Mouse (Mus musculus): Measurements from ENCODE around the gene Dhx33. TPM values are rescaled to one million over a fixed set of nuclear protein-coding genes. Genes with fewer than 3 reads are reported as not detected.

Dhx33 gene
- polyA plus RNA-seq, 1 experiment from 2014 or later: 5.9 TPM

- DNase-seq (ENCODE audit: low spot score) (no peak), ATAC-seq (no peak)
- H3K27ac ChIP-seq (ENCODE audit: low read length): no peak overlapping the region
- H3K36me3 ChIP-seq (ENCODE audit: insufficient read depth, low read length): peaks cover 32% of the 10 kb centered on the region; the same call in 1 of the 2 replicates
- no peak overlapping the region for H3K9ac ChIP-seq (replicated peaks; ENCODE audit: low read depth)
- no peaks in the 10 kb centered on the region for H3K27me3 ChIP-seq (replicated peaks; ENCODE audit: insufficient read depth, low read length)
- H3K4me1 ChIP-seq (ENCODE audit: insufficient read depth, low read depth, low read length): no peaks in the 10 kb centered on the region
- H3K4me3 ChIP-seq (ENCODE audit: low read depth, low read length): no peak overlapping the region
- H3K9me3 ChIP-seq (ENCODE audit: low read length): no peaks in the 10 kb centered on the region
- H3K4me2 ChIP-seq (replicated peaks; ENCODE audit: low read depth, low read length): no peak overlapping the region
- TF ChIP-seq CTCF (IDR thresholded peaks at IDR 0.05) (no peak), EP300 (IDR thresholded peaks at IDR 0.05) (no peak)
- WGBS: 80% methylated on average over 6 of the region's 6 CpGs
Measured at GRCm38 (mm10) chr11:70977293-70977692, 26.9 kb downstream of the Dhx33 start.

- no peak overlapping the region for H3K9ac ChIP-seq (replicated peaks; ENCODE audit: low read depth)
- TF ChIP-seq CTCF (IDR thresholded peaks at IDR 0.05) (no peak), EP300 (IDR thresholded peaks at IDR 0.05) (no peak)
- WGBS: 83% methylated on average over 2 of the region's 2 CpGs
- ATAC-seq (no peak), DNase-seq (ENCODE audit: low spot score) (no peak)
- no peak overlapping the region for H3K27ac ChIP-seq (ENCODE audit: low read length)
- no peak overlapping the region for H3K4me2 ChIP-seq (replicated peaks; ENCODE audit: low read depth, low read length)
- H3K4me1 ChIP-seq (ENCODE audit: insufficient read depth, low read depth, low read length): no peaks in the 10 kb centered on the region
- no peaks in the 10 kb centered on the region for H3K27me3 ChIP-seq (replicated peaks; ENCODE audit: insufficient read depth, low read length)
- no peaks in the 10 kb centered on the region for H3K9me3 ChIP-seq (ENCODE audit: low read length)
- peaks cover 32% of the 10 kb centered on the region; the same call in 1 of the 2 replicates for H3K36me3 ChIP-seq (ENCODE audit: insufficient read depth, low read length)
- no peak overlapping the region for H3K4me3 ChIP-seq (ENCODE audit: low read depth, low read length)
Measured at GRCm38 (mm10) chr11:70975193-70975592, 29.0 kb downstream of the Dhx33 start.

DNA sequence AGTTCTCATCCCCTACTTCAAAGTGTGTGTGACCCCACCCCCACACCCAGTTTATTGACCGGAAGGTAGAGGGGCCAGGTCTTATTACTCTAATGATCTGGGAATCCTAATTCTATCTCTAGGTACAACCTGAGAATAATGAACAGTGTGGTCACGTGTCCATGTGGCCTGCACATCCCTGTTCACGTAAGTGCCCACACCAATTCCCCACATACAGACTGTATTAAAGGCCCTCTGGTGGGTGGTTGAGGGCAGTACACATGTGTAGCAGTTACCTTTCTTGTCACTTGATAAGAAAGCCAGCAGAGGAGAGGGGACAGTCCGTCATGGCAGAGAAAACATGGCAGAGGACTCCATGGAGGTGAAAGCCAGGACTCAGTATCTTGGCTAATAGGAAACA lies 30.3 kb downstream of the Dhx33 start:
- no peak for DNase-seq (ENCODE audit: low spot score)
- Histone ChIP-seq H3K4me2 (replicated peaks; ENCODE audit: low read depth, low read length) (no peak overlapping the region), H3K4me3 (ENCODE audit: low read depth, low read length) (no peak overlapping the region), H3K9me3 (ENCODE audit: low read length) (no peaks in the 10 kb centered on the region), H3K27me3 (replicated peaks; ENCODE audit: insufficient read depth, low read length) (no peaks in the 10 kb centered on the region), H3K9ac (replicated peaks; ENCODE audit: low read depth) (no peak overlapping the region), H3K4me1 (ENCODE audit: insufficient read depth, low read depth, low read length) (no peaks in the 10 kb centered on the region), H3K27ac (ENCODE audit: low read length) (no peak overlapping the region), H3K36me3 (ENCODE audit: insufficient read depth, low read length) (peaks cover 32% of the 10 kb centered on the region; the same call in 1 of the 2 replicates)
- no peak for ATAC-seq
- TF ChIP-seq CTCF (IDR thresholded peaks at IDR 0.05): peak; percentile 59
- TF ChIP-seq EP300 (IDR thresholded peaks at IDR 0.05): no peak
- WGBS: 66% methylated on average over 4 of the region's 4 CpGs

GRCm38 (mm10) chr11:70972586-70972985 lies 31.7 kb downstream of the Dhx33 start:
- no peak for TF ChIP-seq CTCF (IDR thresholded peaks at IDR 0.05)
- no peak for TF ChIP-seq EP300 (IDR thresholded peaks at IDR 0.05)
- H3K4me1 ChIP-seq (ENCODE audit: insufficient read depth, low read depth, low read length): no peaks in the 10 kb centered on the region
- peaks cover 27% of the 10 kb centered on the region; the same call in 1 of the 2 replicates for H3K36me3 ChIP-seq (ENCODE audit: insufficient read depth, low read length)
- H3K9ac ChIP-seq (replicated peaks; ENCODE audit: low read depth): no peak overlapping the region
- ATAC-seq (no peak), DNase-seq (ENCODE audit: low spot score) (no peak)
- H3K9me3 ChIP-seq (ENCODE audit: low read length): no peaks in the 10 kb centered on the region
- 44% methylated on average over 1 of the region's 1 CpGs for WGBS
- no peak overlapping the region for H3K4me3 ChIP-seq (ENCODE audit: low read depth, low read length)
- H3K27ac ChIP-seq (ENCODE audit: low read length): no peak overlapping the region
- H3K27me3 ChIP-seq (replicated peaks; ENCODE audit: insufficient read depth, low read length): no peaks in the 10 kb centered on the region
- no peak overlapping the region for H3K4me2 ChIP-seq (replicated peaks; ENCODE audit: low read depth, low read length)

DNA sequence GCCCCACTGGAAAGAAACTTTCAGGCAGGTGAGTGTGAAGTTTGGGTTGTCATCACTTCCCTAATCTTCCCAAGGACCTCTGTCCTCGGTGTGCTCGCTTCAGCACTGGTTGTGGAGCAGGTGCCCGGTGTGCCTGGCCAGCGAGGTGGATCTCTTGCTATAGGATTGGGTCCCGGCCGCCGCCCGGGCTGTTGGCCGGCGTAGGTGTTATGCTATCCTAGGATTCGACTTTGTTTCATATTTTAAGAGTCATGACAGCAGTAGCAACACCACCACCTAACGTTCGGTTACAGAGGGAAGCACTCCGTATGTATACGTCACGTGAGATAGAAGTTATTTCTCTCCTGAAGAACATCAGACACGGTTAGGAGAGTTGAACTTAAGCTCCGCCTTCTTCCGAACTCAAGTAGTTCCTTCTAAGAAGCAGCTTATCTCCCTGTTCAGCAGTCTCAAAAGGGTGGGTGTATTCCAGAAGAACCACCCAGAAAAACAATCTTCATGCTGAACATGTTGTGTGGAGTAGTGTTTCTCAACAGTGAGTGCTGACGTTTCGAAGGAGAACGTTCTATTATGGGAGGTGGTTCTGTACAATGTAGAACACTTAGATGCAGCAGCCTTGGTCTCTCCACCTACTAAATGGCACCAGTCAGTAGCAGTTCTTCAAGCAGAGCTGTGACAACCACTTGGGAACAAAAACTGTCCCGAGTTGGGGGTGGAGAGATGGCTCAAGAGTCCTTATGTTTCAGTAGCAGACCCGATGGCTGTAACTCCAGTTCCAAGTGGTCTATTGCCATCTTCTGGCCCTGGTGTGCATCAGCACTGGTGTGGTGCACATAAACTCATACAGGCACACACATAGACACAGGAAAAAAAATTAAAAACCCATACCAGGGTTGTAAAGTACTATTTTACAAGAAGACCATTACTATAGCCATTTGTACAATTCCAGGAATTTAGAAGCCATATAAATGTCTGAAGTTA lies 33.4 kb downstream of the Dhx33 start:
- WGBS: 11% methylated on average over 24 of the region's 24 CpGs
- no peaks in the 10 kb centered on the region for H3K4me1 ChIP-seq (ENCODE audit: insufficient read depth, low read depth, low read length)
- H3K4me2 ChIP-seq (replicated peaks; ENCODE audit: low read depth, low read length): peak overlapping the region; percentile 72
- peak overlapping the region; percentile 87 for H3K27ac ChIP-seq (ENCODE audit: low read length)
- TF ChIP-seq EP300 (IDR thresholded peaks at IDR 0.05) (peak; percentile 70), CTCF (IDR thresholded peaks at IDR 0.05) (peak; percentile 48)
- H3K27me3 ChIP-seq (replicated peaks; ENCODE audit: insufficient read depth, low read length): no peaks in the 10 kb centered on the region
- peak overlapping the region; percentile 90 for H3K4me3 ChIP-seq (ENCODE audit: low read depth, low read length)
- peaks cover 24% of the 10 kb centered on the region; the same call in 1 of the 2 replicates for H3K36me3 ChIP-seq (ENCODE audit: insufficient read depth, low read length)
- DNase-seq (ENCODE audit: low spot score): peak; percentile 87
- no peaks in the 10 kb centered on the region for H3K9me3 ChIP-seq (ENCODE audit: low read length)
- peak overlapping the region; percentile 44 for H3K9ac ChIP-seq (replicated peaks; ENCODE audit: low read depth)
- peak; percentile 46 for ATAC-seq

- peak within 1 kb of the TSS; percentile 87 for H3K27ac ChIP-seq (ENCODE audit: low read length)
Measured at GRCm38 (mm10) chr11:70969821-70970559, 34.2 kb downstream of the Dhx33 start, which contains the start of the genes Nup88 and Rpain. TSS of gene Nup88 (minus strand) at chr11:70969973. TSS of gene Rpain (plus strand) at chr11:70970213.

More at GRCm38 (mm10) chr11:70969821-70970559, 34.2 kb downstream of the Dhx33 start, which contains the start of the genes Nup88 and Rpain:
- H3K27me3 ChIP-seq (replicated peaks; ENCODE audit: insufficient read depth, low read length): no peaks in the 10 kb centered on the region
- H3K4me1 ChIP-seq (ENCODE audit: insufficient read depth, low read depth, low read length): no peaks in the 10 kb centered on the region
- under 1% methylated on average over 43 of the region's 43 CpGs for WGBS
- TF ChIP-seq CTCF (IDR thresholded peaks at IDR 0.05) (0 out of 2 replicates have a peak, but pooled peaks have one; percentile 1), EP300 (IDR thresholded peaks at IDR 0.05) (no peak)
- peak within 1 kb of the TSS; percentile 90 for H3K4me3 ChIP-seq (ENCODE audit: low read depth, low read length)
- peak within 1 kb of the TSS; percentile 72 for H3K4me2 ChIP-seq (replicated peaks; ENCODE audit: low read depth, low read length)
- peak; percentile 99 for DNase-seq (ENCODE audit: low spot score)
- H3K36me3 ChIP-seq (ENCODE audit: insufficient read depth, low read length): peaks cover 22% of the 10 kb centered on the region; the same call in 1 of the 2 replicates
- peak within 1 kb of the TSS; percentile 76 for H3K9ac ChIP-seq (replicated peaks; ENCODE audit: low read depth)
- no peaks in the 10 kb centered on the region for H3K9me3 ChIP-seq (ENCODE audit: low read length)
- peak; percentile 96 for ATAC-seq

Measured in lung, postnatal 0 days (tissue).